Mouse (Mus musculus): Measurements from ENCODE around the gene C1qb. TPM values are rescaled to one million over a fixed set of nuclear protein-coding genes. Genes with fewer than 3 reads are reported as not detected.

The C1qb gene
- total and polyA plus RNA-seq, 2 experiments from 2014 or later, result 37.2 to 64.1 TPM

- Histone ChIP-seq H3K4me2 (ENCODE audit: low read depth, low read length) (no peak overlapping the region), H3K9ac (replicated peaks; ENCODE audit: low read depth, low read length) (no peak overlapping the region), H3K9me3 (replicated peaks; ENCODE audit: control insufficient read depth, low read length) (no peaks in the 10 kb centered on the region), H3K27ac (ENCODE audit: low read depth) (no peak overlapping the region), H3K4me3 (ENCODE audit: low read depth, low read length) (no peak overlapping the region), H3K36me3 (replicated peaks; ENCODE audit: control insufficient read depth, insufficient read depth, low read length) (no peaks in the 10 kb centered on the region), H3K27me3 (ENCODE audit: control insufficient read depth, insufficient read depth, low read length) (peaks cover 31% of the 10 kb centered on the region), H3K4me1 (ENCODE audit: control insufficient read depth, insufficient read depth) (no peaks in the 10 kb centered on the region)
- ATAC-seq (ENCODE audit: insufficient read depth, low read depth), result no peak
- TF ChIP-seq EP300 (IDR thresholded peaks at IDR 0.05; ENCODE audit: low read depth) (no peak), CTCF (IDR thresholded peaks at IDR 0.05; ENCODE audit: low read depth) (no peak)
- 16% methylated on average over 11 of the region's 12 CpGs for WGBS
- no peak for DNase-seq (ENCODE audit: low spot score)
Measured at GRCm38 (mm10) chr4:136867690-136868345, 18.2 kb downstream of the C1qb start.

GRCm38 (mm10) chr4:136865531-136865930, 20.5 kb downstream of the C1qb start:
- Histone ChIP-seq H3K36me3 (replicated peaks; ENCODE audit: control insufficient read depth, insufficient read depth, low read length) (no peaks in the 10 kb centered on the region), H3K4me1 (ENCODE audit: control insufficient read depth, insufficient read depth) (no peaks in the 10 kb centered on the region), H3K9me3 (replicated peaks; ENCODE audit: control insufficient read depth, low read length) (no peaks in the 10 kb centered on the region), H3K27me3 (ENCODE audit: control insufficient read depth, insufficient read depth, low read length) (peaks cover 46% of the 10 kb centered on the region), H3K9ac (replicated peaks; ENCODE audit: low read depth, low read length) (no peak overlapping the region), H3K27ac (ENCODE audit: low read depth) (no peak overlapping the region), H3K4me2 (ENCODE audit: low read depth, low read length) (no peak overlapping the region), H3K4me3 (ENCODE audit: low read depth, low read length) (no peak overlapping the region)
- WGBS, result 58% methylated on average over 5 of the region's 5 CpGs
- DNase-seq (ENCODE audit: low spot score), result no peak
- no peak for ATAC-seq (ENCODE audit: insufficient read depth, low read depth)
- TF ChIP-seq CTCF (IDR thresholded peaks at IDR 0.05; ENCODE audit: low read depth) (no peak), EP300 (IDR thresholded peaks at IDR 0.05; ENCODE audit: low read depth) (no peak)

- 24% methylated on average over 15 of the region's 15 CpGs for WGBS
- Histone ChIP-seq H3K9me3 (replicated peaks; ENCODE audit: control insufficient read depth, low read length) (no peaks in the 10 kb centered on the region), H3K4me1 (ENCODE audit: control insufficient read depth, insufficient read depth) (no peaks in the 10 kb centered on the region), H3K4me2 (ENCODE audit: low read depth, low read length) (no peak overlapping the region), H3K27me3 (ENCODE audit: control insufficient read depth, insufficient read depth, low read length) (peaks cover 46% of the 10 kb centered on the region), H3K4me3 (ENCODE audit: low read depth, low read length) (no peak overlapping the region), H3K9ac (replicated peaks; ENCODE audit: low read depth, low read length) (no peak overlapping the region), H3K27ac (ENCODE audit: low read depth) (no peak overlapping the region), H3K36me3 (replicated peaks; ENCODE audit: control insufficient read depth, insufficient read depth, low read length) (no peaks in the 10 kb centered on the region)
- TF ChIP-seq EP300 (IDR thresholded peaks at IDR 0.05; ENCODE audit: low read depth) (no peak), CTCF (IDR thresholded peaks at IDR 0.05; ENCODE audit: low read depth) (no peak)
- ATAC-seq (ENCODE audit: insufficient read depth, low read depth) (no peak), DNase-seq (ENCODE audit: low spot score) (no peak)
Measured at GRCm38 (mm10) chr4:136864751-136865470, 21.1 kb downstream of the C1qb start.

GRCm38 (mm10) chr4:136863517-136863916, 22.5 kb downstream of the C1qb start:
- 15% methylated on average over 9 of the region's 9 CpGs for WGBS
- Histone ChIP-seq H3K36me3 (replicated peaks; ENCODE audit: control insufficient read depth, insufficient read depth, low read length) (no peaks in the 10 kb centered on the region), H3K4me2 (ENCODE audit: low read depth, low read length) (no peak overlapping the region), H3K9me3 (replicated peaks; ENCODE audit: control insufficient read depth, low read length) (no peaks in the 10 kb centered on the region), H3K27ac (ENCODE audit: low read depth) (no peak overlapping the region), H3K27me3 (ENCODE audit: control insufficient read depth, insufficient read depth, low read length) (peaks cover 46% of the 10 kb centered on the region), H3K4me3 (ENCODE audit: low read depth, low read length) (no peak overlapping the region), H3K9ac (replicated peaks; ENCODE audit: low read depth, low read length) (no peak overlapping the region), H3K4me1 (ENCODE audit: control insufficient read depth, insufficient read depth) (no peaks in the 10 kb centered on the region)
- no peak for ATAC-seq (ENCODE audit: insufficient read depth, low read depth)
- DNase-seq (ENCODE audit: low spot score), result no peak
- TF ChIP-seq CTCF (IDR thresholded peaks at IDR 0.05; ENCODE audit: low read depth) (no peak), EP300 (IDR thresholded peaks at IDR 0.05; ENCODE audit: low read depth) (no peak)

GRCm38 (mm10) chr4:136862411-136862810, 23.6 kb downstream of the C1qb start:
- Histone ChIP-seq H3K27me3 (ENCODE audit: control insufficient read depth, insufficient read depth, low read length) (peaks cover 46% of the 10 kb centered on the region), H3K36me3 (replicated peaks; ENCODE audit: control insufficient read depth, insufficient read depth, low read length) (no peaks in the 10 kb centered on the region), H3K9me3 (replicated peaks; ENCODE audit: control insufficient read depth, low read length) (no peaks in the 10 kb centered on the region), H3K4me3 (ENCODE audit: low read depth, low read length) (no peak overlapping the region), H3K4me1 (ENCODE audit: control insufficient read depth, insufficient read depth) (no peaks in the 10 kb centered on the region), H3K9ac (replicated peaks; ENCODE audit: low read depth, low read length) (no peak overlapping the region), H3K27ac (ENCODE audit: low read depth) (no peak overlapping the region), H3K4me2 (ENCODE audit: low read depth, low read length) (no peak overlapping the region)
- no peak for ATAC-seq (ENCODE audit: insufficient read depth, low read depth)
- TF ChIP-seq EP300 (IDR thresholded peaks at IDR 0.05; ENCODE audit: low read depth) (no peak), CTCF (IDR thresholded peaks at IDR 0.05; ENCODE audit: low read depth) (no peak)
- 48% methylated on average over 2 of the region's 2 CpGs for WGBS
- DNase-seq (ENCODE audit: low spot score), result no peak

Data from heart, postnatal 0 days (tissue).